10 mouse cellular contexts compared by ENCODE assay signal in genomic region chr11:103411301-103411700, GRCm38 (mm10). TPM values are rescaled to one million over a fixed set of nuclear protein-coding genes. Genes with fewer than 3 reads are reported as not detected.
DNase-seq lines count a peak whose midpoint lies in the region; ATAC-seq lines count a peak whose summit lies in the region.
"Had no signal": no experiment of that assay in that cellular context is flagged by ENCODE, and none has a peak within 500 bp of the region (broad histone marks: within the 10 kb centered on the region; RNA-seq: fewer than 3 reads in every experiment).

No protein-coding gene starts in this region.

- ATAC-seq in limb, embryonic 11.5 days (ENCODE audit: insufficient number of reproducible peaks, low FRiP score, low TSS enrichment, low read depth): no peak
- no peak for ATAC-seq in embryonic facial prominence, embryonic 12.5 days (ENCODE audit: insufficient number of reproducible peaks, insufficient read depth, low FRiP score, low TSS enrichment)
- no peak for ATAC-seq in intestine, embryonic 16.5 days
- ATAC-seq in neural tube, embryonic 13.5 days (ENCODE audit: low read depth): no peak

- no peak overlapping the region for H3K9ac ChIP-seq in limb, embryonic 11.5 days (ENCODE audit: low read length)
- H3K9ac ChIP-seq in embryonic facial prominence, embryonic 12.5 days: no peak overlapping the region
- no peak overlapping the region for H3K9ac ChIP-seq in intestine, embryonic 16.5 days (ENCODE audit: low read depth, low read length)
- no peak overlapping the region for H3K9ac ChIP-seq in neural tube, embryonic 13.5 days

- no peaks in the 10 kb centered on the region for H3K36me3 ChIP-seq in limb, embryonic 11.5 days (ENCODE audit: control insufficient read depth, insufficient read depth, low read length)
- peaks cover 5% of the 10 kb centered on the region; the same call in 1 of the 2 replicates for H3K36me3 ChIP-seq in limb, embryonic 10.5 days
- H3K36me3 ChIP-seq in embryonic facial prominence, embryonic 12.5 days: 0 out of 2 replicates have a peak, but pooled peaks cover 2% of the 10 kb centered on the region
- H3K36me3 ChIP-seq in intestine, embryonic 16.5 days (ENCODE audit: control insufficient read depth, insufficient read depth, low read length): no peaks in the 10 kb centered on the region
- H3K36me3 ChIP-seq in neural tube, embryonic 13.5 days: 0 out of 2 replicates have a peak, but pooled peaks cover 6% of the 10 kb centered on the region

- DNase-seq in limb, embryonic 11.5 days (ENCODE audit: low spot score): no peak
- DNase-seq in limb, embryonic 10.5 days (ENCODE audit: low spot score): no peak
- DNase-seq in frontal cortex, postnatal 14 days (ENCODE audit: low spot score in 2 of 2): no peak
- DNase-seq in cerebellum, postnatal 36 days: no peak
- DNase-seq in left cerebral cortex, postnatal 14 days (ENCODE audit: low spot score in 2 of 2): no peak
- DNase-seq: left cerebral cortex, postnatal 4 days; right cerebral cortex, postnatal 25 days had no signal

- H3K27ac ChIP-seq in limb, embryonic 11.5 days (replicated peaks; ENCODE audit: low read depth, low read length): no peak overlapping the region
- no peak overlapping the region for H3K27ac ChIP-seq in limb, embryonic 10.5 days
- no peak overlapping the region for H3K27ac ChIP-seq in embryonic facial prominence, embryonic 12.5 days
- no peak overlapping the region for H3K27ac ChIP-seq in intestine, embryonic 16.5 days (ENCODE audit: low read length)
- no peak overlapping the region for H3K27ac ChIP-seq in neural tube, embryonic 13.5 days (replicated peaks)

- no peaks in the 10 kb centered on the region for H3K4me1 ChIP-seq in limb, embryonic 11.5 days (ENCODE audit: control insufficient read depth, insufficient read depth, low read length)
- H3K4me1 ChIP-seq in limb, embryonic 10.5 days: peaks cover 14% of the 10 kb centered on the region
- peaks cover 12% of the 10 kb centered on the region; the same call in 1 of the 2 replicates for H3K4me1 ChIP-seq in embryonic facial prominence, embryonic 12.5 days
- H3K4me1 ChIP-seq in intestine, embryonic 16.5 days (ENCODE audit: control insufficient read depth, insufficient read depth, low read length): peaks cover 4% of the 10 kb centered on the region; the same call in 1 of the 2 replicates
- peaks cover 36% of the 10 kb centered on the region for H3K4me1 ChIP-seq in neural tube, embryonic 13.5 days (replicated peaks)

- intact Hi-C loops in left cerebral cortex, postnatal 14 days (cut with DNase I): no loop called here

- H3K27me3 ChIP-seq in limb, embryonic 11.5 days (ENCODE audit: control insufficient read depth, insufficient read depth, low read length): no peaks in the 10 kb centered on the region
- H3K27me3 ChIP-seq in limb, embryonic 10.5 days (ENCODE audit: low read depth, poor library complexity, severe bottlenecking): no peaks in the 10 kb centered on the region
- 0 out of 2 replicates have a peak, but pooled peaks cover 3% of the 10 kb centered on the region for H3K27me3 ChIP-seq in embryonic facial prominence, embryonic 12.5 days
- no peaks in the 10 kb centered on the region for H3K27me3 ChIP-seq in intestine, embryonic 16.5 days (replicated peaks; ENCODE audit: control insufficient read depth, insufficient read depth, low read length)
- peaks cover 7% of the 10 kb centered on the region for H3K27me3 ChIP-seq in neural tube, embryonic 13.5 days

- H3K4me2 ChIP-seq in limb, embryonic 11.5 days (ENCODE audit: low read depth, severe bottlenecking): peak overlapping the region; percentile 82; the same call in 1 of the 2 replicates
- H3K4me2 ChIP-seq in embryonic facial prominence, embryonic 12.5 days (replicated peaks): peak overlapping the region; percentile 85
- H3K4me2 ChIP-seq in intestine, embryonic 16.5 days (ENCODE audit: low read depth, low read length): peak overlapping the region; percentile 81; the same call in 1 of the 2 replicates
- peak overlapping the region; percentile 84 for H3K4me2 ChIP-seq in neural tube, embryonic 13.5 days

- 70% methylated on average over 1 of the region's 1 CpGs for WGBS in limb, embryonic 11.5 days
- WGBS in limb, embryonic 10.5 days: 79% methylated on average over 1 of the region's 1 CpGs
- WGBS in embryonic facial prominence, embryonic 12.5 days: 75% methylated on average over 1 of the region's 1 CpGs
- WGBS in intestine, embryonic 16.5 days: 77% methylated on average over 1 of the region's 1 CpGs
- 88% methylated on average over 1 of the region's 1 CpGs for WGBS in neural tube, embryonic 13.5 days

- H3K9me3 ChIP-seq in limb, embryonic 11.5 days (ENCODE audit: control insufficient read depth, low read length): no peaks in the 10 kb centered on the region
- H3K9me3 ChIP-seq in limb, embryonic 10.5 days (replicated peaks): no peaks in the 10 kb centered on the region
- no peaks in the 10 kb centered on the region for H3K9me3 ChIP-seq in embryonic facial prominence, embryonic 12.5 days
- H3K9me3 ChIP-seq in intestine, embryonic 16.5 days (ENCODE audit: control insufficient read depth, low read length): no peaks in the 10 kb centered on the region
- H3K9me3 ChIP-seq in neural tube, embryonic 13.5 days: no peaks in the 10 kb centered on the region

- H3K4me3 ChIP-seq in limb, embryonic 11.5 days (ENCODE audit: low read depth, low read length): no peak overlapping the region
- no peak overlapping the region; the same call in 1 of the 2 replicates for H3K4me3 ChIP-seq in limb, embryonic 10.5 days
- H3K4me3 ChIP-seq in embryonic facial prominence, embryonic 12.5 days: peak overlapping the region; percentile 86; the same call in 1 of the 2 replicates
- H3K4me3 ChIP-seq in intestine, embryonic 16.5 days (ENCODE audit: low read length): no peak overlapping the region
- H3K4me3 ChIP-seq in neural tube, embryonic 13.5 days: peak overlapping the region; percentile 76

RNA-seq across cellular contexts. Expression of gene Plekhm1, which starts 1.2 kb away (rescaled TPM):
- 7.9 and 8.9 TPM in 2 replicates for polyA plus RNA-seq in limb, embryonic 11.5 days (2014; fragmentation: Nextera tagmentation; extraction: Ambion mirVana)
- 7.6 and 8.2 TPM in 2 replicates for polyA plus RNA-seq in limb, embryonic 10.5 days (2016; fragmentation: Nextera tagmentation; extraction: Ambion mirVana)
- polyA plus RNA-seq in embryonic facial prominence, embryonic 12.5 days (2016; fragmentation: Nextera tagmentation; extraction: Ambion mirVana): 8.2 and 8.7 TPM in 2 replicates
- polyA plus RNA-seq in intestine, embryonic 16.5 days (2015; fragmentation: Nextera tagmentation; extraction: Ambion mirVana): 6.1 and 7.0 TPM in 2 replicates
- 8.7 TPM in 2 replicates for polyA plus RNA-seq in neural tube, embryonic 13.5 days (2015; fragmentation: Nextera tagmentation; extraction: Ambion mirVana)
- total RNA-seq in left cerebral cortex, postnatal 14 days (2021): 10 to 100 TPM; 15.5 to 16.9 TPM

RNA-seq across cellular contexts. Expression of gene Arhgap27, which starts 47.8 kb away (rescaled TPM):
- polyA plus RNA-seq in limb, embryonic 11.5 days (2014; fragmentation: Nextera tagmentation; extraction: Ambion mirVana): 4.7 TPM in 2 replicates
- polyA plus RNA-seq in limb, embryonic 10.5 days (2016; fragmentation: Nextera tagmentation; extraction: Ambion mirVana): 5.3 and 8.2 TPM in 2 replicates
- polyA plus RNA-seq in embryonic facial prominence, embryonic 12.5 days (2016; fragmentation: Nextera tagmentation; extraction: Ambion mirVana): 7.2 and 7.4 TPM in 2 replicates
- 40.2 and 42.3 TPM in 2 replicates for polyA plus RNA-seq in intestine, embryonic 16.5 days (2015; fragmentation: Nextera tagmentation; extraction: Ambion mirVana)
- polyA plus RNA-seq in neural tube, embryonic 13.5 days (2015; fragmentation: Nextera tagmentation; extraction: Ambion mirVana): 4.4 and 4.8 TPM in 2 replicates
- total RNA-seq in left cerebral cortex, postnatal 14 days (2021): 10 to 100 TPM; 10.8 to 12.4 TPM

Comparison
In these comparisons a context has a peak if more than half of its experiments do, and no peak if none do; other contexts are left out.
1. H3K4me3 ChIP-seq: peak in embryonic facial prominence, embryonic 12.5 days (single experiment) and neural tube, embryonic 13.5 days (single experiment); none in limb, embryonic 11.5 days (single experiment), limb, embryonic 10.5 days (single experiment) and intestine, embryonic 16.5 days (single experiment).
2. Peak in every context shown above with its lines, with median percentiles within 50 percentile points of each other: H3K4me2 ChIP-seq.